Mouse (Mus musculus) midbrain, embryonic 14.5 days (tissue): ENCODE results near the gene Cldn3. TPM values are rescaled to one million over a fixed set of nuclear protein-coding genes. Genes with fewer than 3 reads are reported as not detected.

ENCODE experiments used
- ATAC-seq: fragments of 200-750 bp; cut with Nextera tagmentation; 2 replicates; pipeline ENCODE4 v1.8.0; 2017; ENCODE audit warnings: moderate number of reproducible peaks, moderate library complexity; ENCODE audit not compliant: low FRiP score, low TSS enrichment
- DNase-seq: peaks from one replicate; pipeline ENCODE4 v3.0.0-alpha.2; 2015
- H3K27ac ChIP-seq: fragments of 300-500 bp; sonication (generic); replicated peaks from 2 replicates; pipeline ENCODE4 v1.5.1; 2014; ENCODE audit warnings: mild to moderate bottlenecking, low read depth, low read length, moderate library complexity
- H3K27me3 ChIP-seq: fragments of 300-500 bp; sonication (generic); 2 replicates; pipeline ENCODE4 v1.6.1; 2014; ENCODE audit warnings: low read length, control low read depth, mixed read lengths; ENCODE audit not compliant: control insufficient read depth, insufficient read depth
- H3K36me3 ChIP-seq: fragments of 300-500 bp; sonication (generic); 2 replicates; pipeline ENCODE4 v1.6.1; 2014; ENCODE audit warnings: low read length, control low read depth; ENCODE audit not compliant: control insufficient read depth, insufficient read depth
- H3K4me1 ChIP-seq: fragments of 300-500 bp; sonication (generic); 2 replicates; pipeline ENCODE4 v1.6.1; 2014; ENCODE audit warnings: mild to moderate bottlenecking, antibody characterized with exemption, low read length, control low read depth; ENCODE audit not compliant: control insufficient read depth, insufficient read depth
- H3K4me2 ChIP-seq: fragments of 300-500 bp; sonication (generic); 2 replicates; pipeline ENCODE4 v1.6.1; 2014; ENCODE audit warnings: mild to moderate bottlenecking, low read length, moderate library complexity
- H3K4me3 ChIP-seq: fragments of 300-500 bp; sonication (generic); replicated peaks from 2 replicates; pipeline ENCODE4 v1.5.1; 2014; ENCODE audit warnings: low read depth, low read length
- H3K9ac ChIP-seq: fragments of 300-500 bp; sonication (generic); replicated peaks from 2 replicates; pipeline ENCODE4 v1.6.1; 2014; ENCODE audit warnings: mild to moderate bottlenecking, low read length, moderate library complexity
- H3K9me3 ChIP-seq: fragments of 300-500 bp; sonication (generic); 2 replicates; pipeline ENCODE4 v1.6.1; 2016; ENCODE audit warnings: low read length, control low read depth, mixed read lengths; ENCODE audit not compliant: control insufficient read depth
- WGBS: fragments of 180-500 bp; shearing (Covaris S2); extraction: QIAGEN DNeasy Blood & Tissue Kit; methylation state at CpG from one replicate; pipeline ENCODE4 v1.1.7; 2014; 5-methylcytosine and 5-hydroxymethylcytosine counted together
- polyA plus RNA-seq: library from polyadenylated mRNA; unstranded; fragments of >200 nt; fragmentation: Nextera tagmentation; extraction: Ambion mirVana; gene quantifications from 2 replicates; pipeline ENCODE4 v1.2.1, GENCODE M21; 2014

Gene Cldn3
- polyA plus RNA-seq, 1 experiment from 2014 or later = 1.3 TPM

- 33% methylated on average over 16 of the region's 16 CpGs for WGBS
- Histone ChIP-seq H3K4me2 (peak overlapping the region; percentile 71), H3K4me3 (peak overlapping the region; percentile 58), H3K36me3 (no peaks in the 10 kb centered on the region), H3K27ac (peak overlapping the region; percentile 96), H3K9me3 (no peaks in the 10 kb centered on the region), H3K9ac (peak overlapping the region; percentile 67), H3K4me1 (peaks cover 14% of the 10 kb centered on the region), H3K27me3 (no peaks in the 10 kb centered on the region)
- ATAC-seq = no peak
- no peak for DNase-seq
Observed at GRCm38 (mm10) chr5:135007802-135008571, 22.0 kb downstream of the Cldn3 start.

GRCm38 (mm10) chr5:135008671-135009589 lies 22.9 kb downstream of the Cldn3 start, which contains the start of gene Abhd11:
Abhd11 (plus strand) TSS chr5:135009152.
- H3K4me3 ChIP-seq = peak within 1 kb of the TSS; percentile 58
- DNase-seq (peak; percentile 100), ATAC-seq (peak; percentile 91)
- H3K36me3 ChIP-seq = no peaks in the 10 kb centered on the region
- H3K4me1 ChIP-seq = peaks cover 14% of the 10 kb centered on the region
- H3K27me3 ChIP-seq = no peaks in the 10 kb centered on the region
- H3K4me2 ChIP-seq = peak within 1 kb of the TSS; percentile 71
- H3K9ac ChIP-seq = peak within 1 kb of the TSS; percentile 67
- peak within 1 kb of the TSS; percentile 96 for H3K27ac ChIP-seq
- no peaks in the 10 kb centered on the region for H3K9me3 ChIP-seq
- WGBS = under 1% methylated on average over 52 of the region's 52 CpGs

- no peaks in the 10 kb centered on the region for H3K27me3 ChIP-seq
- H3K9me3 ChIP-seq = no peaks in the 10 kb centered on the region
- peak overlapping the region; percentile 58 for H3K4me3 ChIP-seq
- H3K4me2 ChIP-seq = peak overlapping the region; percentile 71
- H3K27ac ChIP-seq = peak overlapping the region; percentile 96
- peaks cover 14% of the 10 kb centered on the region for H3K4me1 ChIP-seq
- ATAC-seq (peak; percentile 82), DNase-seq (peak; percentile 91)
- H3K36me3 ChIP-seq = no peaks in the 10 kb centered on the region
- peak overlapping the region; percentile 67 for H3K9ac ChIP-seq
- WGBS = under 1% methylated on average over 37 of the region's 37 CpGs
Observed at GRCm38 (mm10) chr5:135009590-135010319, 23.7 kb downstream of the Cldn3 start.

DNA sequence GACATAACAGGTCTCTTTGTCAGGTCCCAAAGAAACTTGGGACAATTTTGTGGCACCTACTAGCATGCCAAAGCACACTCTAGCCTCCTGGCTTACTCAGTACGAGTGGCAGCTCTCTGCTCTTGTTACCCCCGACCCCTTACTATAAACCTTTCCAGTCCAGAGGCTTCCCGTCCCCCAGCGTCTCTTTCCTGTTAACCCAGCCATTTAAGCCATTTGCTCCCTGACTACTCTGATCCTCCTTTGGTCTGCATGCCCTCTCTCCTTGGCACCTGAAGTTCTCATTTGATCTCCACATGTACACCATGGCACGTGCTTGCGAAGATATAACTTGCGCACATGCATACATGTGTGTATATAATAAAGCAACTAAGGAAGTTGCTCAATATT lies 24.3 kb downstream of the Cldn3 start:
- ATAC-seq = no peak
- no peaks in the 10 kb centered on the region for H3K9me3 ChIP-seq
- peak overlapping the region; percentile 96 for H3K27ac ChIP-seq
- WGBS = 58% methylated on average over 7 of the region's 7 CpGs
- no peaks in the 10 kb centered on the region for H3K36me3 ChIP-seq
- DNase-seq = no peak
- no peaks in the 10 kb centered on the region for H3K27me3 ChIP-seq
- H3K4me3 ChIP-seq = peak overlapping the region; percentile 58
- peak overlapping the region; percentile 71 for H3K4me2 ChIP-seq
- peak overlapping the region; percentile 67 for H3K9ac ChIP-seq
- peaks cover 14% of the 10 kb centered on the region for H3K4me1 ChIP-seq

GRCm38 (mm10) chr5:135010841-135011743 lies 25.1 kb downstream of the Cldn3 start:
- H3K27me3 ChIP-seq = no peaks in the 10 kb centered on the region
- DNase-seq (no peak), ATAC-seq (no peak)
- no peaks in the 10 kb centered on the region for H3K9me3 ChIP-seq
- H3K4me2 ChIP-seq = peak overlapping the region; percentile 71; the same call in 1 of the 2 replicates
- no peak overlapping the region for H3K27ac ChIP-seq
- H3K4me1 ChIP-seq = peaks cover 14% of the 10 kb centered on the region
- H3K4me3 ChIP-seq = no peak overlapping the region
- H3K36me3 ChIP-seq = no peaks in the 10 kb centered on the region
- 72% methylated on average over 25 of the region's 25 CpGs for WGBS
- no peak overlapping the region for H3K9ac ChIP-seq

DNA sequence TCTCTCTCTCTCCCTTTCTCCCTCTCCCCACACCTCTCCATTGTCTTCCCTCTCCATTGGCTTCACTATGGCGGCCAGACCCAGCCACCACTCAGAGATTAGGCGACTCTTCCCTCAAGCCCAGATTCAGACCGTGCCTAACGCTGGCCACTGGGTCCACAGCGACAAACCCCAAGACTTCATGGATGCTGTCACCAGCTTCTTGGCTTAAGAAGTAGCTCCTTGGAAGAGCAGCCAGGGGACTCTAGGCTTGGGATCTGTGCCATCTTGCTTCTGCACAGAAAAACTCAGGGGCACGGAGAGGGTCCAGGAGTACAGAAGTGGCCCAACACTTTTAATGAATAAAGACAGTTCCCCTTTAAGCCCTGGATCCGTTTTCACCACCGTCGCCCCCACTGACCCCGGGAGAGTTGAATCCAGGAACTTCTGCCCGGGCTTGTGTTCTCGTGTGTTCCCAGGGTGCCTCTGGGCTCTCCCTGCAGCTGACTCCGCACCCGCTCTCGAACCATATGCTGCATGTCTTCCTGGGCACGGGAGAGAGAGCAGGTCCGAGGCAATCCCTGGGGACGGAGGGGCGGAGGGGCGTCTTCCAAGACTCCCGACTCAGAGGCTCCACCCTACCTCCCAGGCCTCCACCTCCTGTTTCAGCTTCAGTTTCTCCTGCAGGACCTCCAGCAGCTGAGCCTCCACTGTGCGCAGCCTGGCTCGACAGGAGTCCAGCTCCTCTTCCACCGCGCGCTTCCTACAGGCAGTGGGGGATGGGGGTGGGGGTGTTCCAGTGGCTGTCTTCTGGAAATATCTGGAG lies 26.0 kb downstream of the Cldn3 start:
- no peak overlapping the region for H3K27ac ChIP-seq
- DNase-seq (no peak), ATAC-seq (no peak)
- H3K4me2 ChIP-seq = peak overlapping the region; percentile 22
- no peaks in the 10 kb centered on the region for H3K36me3 ChIP-seq
- H3K4me3 ChIP-seq = no peak overlapping the region
- 25% methylated on average over 26 of the region's 26 CpGs for WGBS
- H3K4me1 ChIP-seq = peaks cover 14% of the 10 kb centered on the region
- H3K9me3 ChIP-seq = no peaks in the 10 kb centered on the region
- no peak overlapping the region for H3K9ac ChIP-seq
- H3K27me3 ChIP-seq = no peaks in the 10 kb centered on the region

DNA sequence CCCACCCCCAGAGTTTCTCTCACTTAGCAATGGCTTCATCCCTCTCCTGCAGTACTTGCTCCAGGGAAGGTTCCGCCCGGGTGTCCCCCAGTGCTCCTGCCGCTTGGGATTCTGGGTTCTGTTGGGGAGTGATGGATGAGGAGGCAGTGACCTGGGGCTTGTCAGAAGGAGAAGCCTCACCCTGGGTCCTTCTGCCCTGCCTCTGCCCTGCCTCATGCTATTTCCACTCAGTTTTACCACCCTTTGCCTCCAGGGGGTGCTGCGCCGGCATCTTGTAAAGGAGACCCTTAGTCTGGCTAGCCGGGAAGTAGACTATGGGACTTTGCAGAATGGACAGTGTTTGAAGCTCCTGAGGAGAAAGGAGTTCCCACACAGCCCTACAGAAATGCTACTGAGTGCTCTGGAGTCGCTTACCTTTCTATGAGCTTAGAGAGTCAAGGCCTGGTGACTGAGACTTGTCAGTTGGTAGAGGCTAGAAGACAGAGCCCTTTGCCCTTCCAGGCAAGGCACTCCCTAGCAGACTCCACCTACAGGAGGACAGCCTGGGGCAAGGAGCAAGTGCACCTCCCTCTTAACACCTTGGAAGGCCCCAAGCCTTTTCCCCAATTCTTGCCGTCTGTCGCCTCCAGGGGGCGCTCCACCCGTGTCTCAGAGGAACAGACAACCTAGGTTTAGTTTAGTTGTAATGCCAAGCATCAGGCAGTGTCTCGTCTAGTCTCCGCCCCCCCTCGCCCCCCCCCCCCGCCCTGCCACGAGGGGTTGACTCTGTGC lies 26.8 kb downstream of the Cldn3 start:
- H3K9ac ChIP-seq = no peak overlapping the region
- no peak overlapping the region for H3K4me2 ChIP-seq
- H3K4me3 ChIP-seq = no peak overlapping the region
- H3K9me3 ChIP-seq = no peaks in the 10 kb centered on the region
- 6% methylated on average over 16 of the region's 16 CpGs for whole genome bisulfite sequencing
- H3K27ac ChIP-seq = no peak overlapping the region
- H3K27me3 ChIP-seq = no peaks in the 10 kb centered on the region
- peak; percentile 80 for DNase-seq
- no peaks in the 10 kb centered on the region for H3K36me3 ChIP-seq
- no peak for ATAC-seq
- H3K4me1 ChIP-seq = peaks cover 14% of the 10 kb centered on the region
